Mouse (Mus musculus) ES-Bruce4 (cell line): ENCODE results near the gene Aip.

Experiments
- CTCF ChIP-seq: IDR thresholded peaks from one replicate; pipeline ENCODE4 v1.8.1; 2011; ENCODE audit warnings: low read depth, low read length
- POLR2A ChIP-seq: IDR thresholded peaks from one replicate; pipeline ENCODE4 v1.8.1; 2011; ENCODE audit warnings: low read length; ENCODE audit not compliant: insufficient read depth

GRCm38 (mm10) chr19:4092750-4093149 is 32.9 kb downstream of the Aip start:
- TF ChIP-seq CTCF, result no peak
- TF ChIP-seq POLR2A, result no peak
